ENCODE assay signal across 18 mouse cellular contexts in genomic region chr15:78633413-78633812, GRCm38 (mm10). TPM values are rescaled to one million over a fixed set of nuclear protein-coding genes. Genes with fewer than 3 reads are reported as not detected.
A peak's percentile ranks its signal among the peaks of the same experiment; 100 is the strongest.
DNase-seq lines count a peak whose midpoint lies in the region; ATAC-seq and TF ChIP-seq lines count a peak whose summit lies in the region.
"Had no signal": no experiment of that assay in that cellular context is flagged by ENCODE, and none has a peak within 500 bp of the region (broad histone marks: within the 10 kb centered on the region; RNA-seq: fewer than 3 reads in every experiment).

No protein-coding gene starts in this region.

- no peak for TF ChIP-seq CTCF in brain, embryonic 14.5 days (IDR thresholded peaks at IDR 0.05; ENCODE audit: borderline replicate concordance, extremely low read depth, insufficient read depth, insufficient read length)

- no peaks in the 10 kb centered on the region for H3K36me3 ChIP-seq in forebrain, embryonic 12.5 days (replicated peaks)
- no peaks in the 10 kb centered on the region for H3K36me3 ChIP-seq in hindbrain, embryonic 15.5 days
- no peaks in the 10 kb centered on the region for H3K36me3 ChIP-seq in midbrain, embryonic 15.5 days (replicated peaks)
- no peaks in the 10 kb centered on the region for H3K36me3 ChIP-seq in heart, embryonic 11.5 days (ENCODE audit: control insufficient read depth, insufficient read depth, low read length)
- H3K36me3 ChIP-seq: G1E; kidney, embryonic 15.5 days had no signal

- H3K4me3 ChIP-seq in forebrain, embryonic 12.5 days (replicated peaks), result no peak overlapping the region
- no peak overlapping the region for H3K4me3 ChIP-seq in hindbrain, embryonic 15.5 days
- no peak overlapping the region for H3K4me3 ChIP-seq in midbrain, embryonic 15.5 days
- no peak overlapping the region for H3K4me3 ChIP-seq in heart, embryonic 11.5 days (ENCODE audit: low read depth, low read length)
- H3K4me3 ChIP-seq: kidney, embryonic 15.5 days; layer of hippocampus, adult 2 months; myocyte had no signal

- H3K9me3 ChIP-seq in forebrain, embryonic 12.5 days, result no peaks in the 10 kb centered on the region
- H3K9me3 ChIP-seq in hindbrain, embryonic 15.5 days, result no peaks in the 10 kb centered on the region
- H3K9me3 ChIP-seq in midbrain, embryonic 15.5 days, result no peaks in the 10 kb centered on the region
- no peaks in the 10 kb centered on the region for H3K9me3 ChIP-seq in heart, embryonic 11.5 days (replicated peaks; ENCODE audit: control insufficient read depth, low read length)
- H3K9me3 ChIP-seq: G1E; kidney, embryonic 15.5 days had no signal

- 55% methylated on average over 5 of the region's 5 CpGs for WGBS in forebrain, embryonic 12.5 days
- 12% methylated on average over 5 of the region's 5 CpGs for WGBS in hindbrain, embryonic 15.5 days
- 25% methylated on average over 5 of the region's 5 CpGs for WGBS in midbrain, embryonic 15.5 days
- 71% methylated on average over 5 of the region's 5 CpGs for whole genome bisulfite sequencing in heart, embryonic 11.5 days (ENCODE audit: insufficient replicate concordance)

- ATAC-seq in forebrain, embryonic 12.5 days (ENCODE audit: low FRiP score), result no peak
- no peak for ATAC-seq in hindbrain, embryonic 15.5 days (ENCODE audit: low FRiP score, low read depth)
- ATAC-seq in midbrain, embryonic 15.5 days (replicated peaks), result no peak
- ATAC-seq in heart, embryonic 11.5 days (replicated peaks; ENCODE audit: insufficient number of reproducible peaks, low FRiP score, low TSS enrichment), result no peak
- ATAC-seq: inflammation-experienced regulatory T-cells, adult 6 months had no signal

- no peak overlapping the region for H3K9ac ChIP-seq in forebrain, embryonic 12.5 days
- H3K9ac ChIP-seq in hindbrain, embryonic 15.5 days, result no peak overlapping the region; the same call in 1 of the 2 replicates
- H3K9ac ChIP-seq in midbrain, embryonic 15.5 days, result 0 out of 2 replicates have a peak overlapping the region, but pooled peaks have one; percentile 1
- no peak overlapping the region for H3K9ac ChIP-seq in heart, embryonic 11.5 days (ENCODE audit: low read depth, low read length)
- H3K9ac ChIP-seq: kidney, embryonic 15.5 days had no signal

- H3K4me1 ChIP-seq in forebrain, embryonic 12.5 days, result peaks cover 70% of the 10 kb centered on the region
- peaks cover 50% of the 10 kb centered on the region for H3K4me1 ChIP-seq in hindbrain, embryonic 15.5 days (replicated peaks)
- peaks cover 38% of the 10 kb centered on the region for H3K4me1 ChIP-seq in midbrain, embryonic 15.5 days
- no peaks in the 10 kb centered on the region for H3K4me1 ChIP-seq in heart, embryonic 11.5 days (ENCODE audit: control insufficient read depth, insufficient read depth, low read length)

- H3K27me3 ChIP-seq in forebrain, embryonic 12.5 days, result 0 out of 2 replicates have a peak, but pooled peaks cover 3% of the 10 kb centered on the region
- H3K27me3 ChIP-seq in hindbrain, embryonic 15.5 days, result no peaks in the 10 kb centered on the region
- H3K27me3 ChIP-seq in midbrain, embryonic 15.5 days (replicated peaks), result no peaks in the 10 kb centered on the region
- peaks cover 11% of the 10 kb centered on the region for H3K27me3 ChIP-seq in heart, embryonic 11.5 days (ENCODE audit: control insufficient read depth, insufficient read depth, low read length)

- DNase-seq in brain, embryonic 14.5 days (ENCODE audit: low read depth), result peak; percentile 80
- no peak for DNase-seq in spleen, adult 18-20 months
- DNase-seq in cerebellum, postnatal 4 days (ENCODE audit: low spot score in 2 of 2), result no peak
- DNase-seq: adrenal gland, postnatal 10 days; cerebellum, adult 8-10 months; heart, adult 11 months; lung, adult 2 months; thymus, adult 2 months had no signal

- peak overlapping the region; percentile 51 for H3K27ac ChIP-seq in forebrain, embryonic 12.5 days
- H3K27ac ChIP-seq in hindbrain, embryonic 15.5 days (replicated peaks), result peak overlapping the region; percentile 71
- peak overlapping the region; percentile 24 for H3K27ac ChIP-seq in midbrain, embryonic 15.5 days
- H3K27ac ChIP-seq in heart, embryonic 11.5 days (ENCODE audit: low read depth, low read length), result no peak overlapping the region
- H3K27ac ChIP-seq: kidney, embryonic 15.5 days; macrophage had no signal

- TF ChIP-seq POLR2A in brain, embryonic 14.5 days (IDR thresholded peaks at IDR 0.05; ENCODE audit: borderline replicate concordance, extremely low read depth, insufficient read depth, insufficient read length, poor library complexity, severe bottlenecking), result no peak

- no peak overlapping the region for H3K4me2 ChIP-seq in forebrain, embryonic 12.5 days
- no peak overlapping the region for H3K4me2 ChIP-seq in hindbrain, embryonic 15.5 days
- H3K4me2 ChIP-seq in midbrain, embryonic 15.5 days, result no peak overlapping the region
- no peak overlapping the region for H3K4me2 ChIP-seq in heart, embryonic 11.5 days
- H3K4me2 ChIP-seq: kidney, embryonic 15.5 days had no signal

RNA-seq across cellular contexts. Expression of gene Cyth4, which starts 36.6 kb away (rescaled TPM):
- 4.0 and 4.8 TPM in 2 replicates for polyA plus RNA-seq in brain, embryonic 14.5 days (2012; rRNA removed)
- 3.5 and 4.5 TPM in 2 replicates for polyA plus RNA-seq in forebrain, embryonic 12.5 days (2016; fragmentation: Nextera tagmentation; extraction: Ambion mirVana)
- 6.7 and 7.0 TPM in 2 replicates for polyA plus RNA-seq in hindbrain, embryonic 15.5 days (2015; fragmentation: Nextera tagmentation; extraction: Ambion mirVana)
- polyA plus RNA-seq in midbrain, embryonic 15.5 days (2015; fragmentation: Nextera tagmentation; extraction: Ambion mirVana), result 5.6 and 6.4 TPM in 2 replicates
- 1.3 and 2.0 TPM in 2 replicates for polyA plus RNA-seq in heart, embryonic 11.5 days (2014; fragmentation: Nextera tagmentation; extraction: Ambion mirVana)
